Mouse (Mus musculus) layer of hippocampus, adult 8-10 months (tissue): ENCODE data around the gene Barhl1. TPM values are rescaled to one million over a fixed set of nuclear protein-coding genes. Genes with fewer than 3 reads are reported as not detected.

Experiments
- DNase-seq, 2 experiments: peaks; one replicate each; pipeline ENCODE4 v3.0.0; 2022; ENCODE audit warnings: low spot score in 2 of 2
- total RNA-seq, 4 experiments: library from RNA; stranded (reverse); gene quantifications; 2 replicates each; pipeline ENCODE4 v1.2.4; 2022

The Barhl1 gene
- total RNA-seq, 4 experiments from 2014 or later = not detected

DNA sequence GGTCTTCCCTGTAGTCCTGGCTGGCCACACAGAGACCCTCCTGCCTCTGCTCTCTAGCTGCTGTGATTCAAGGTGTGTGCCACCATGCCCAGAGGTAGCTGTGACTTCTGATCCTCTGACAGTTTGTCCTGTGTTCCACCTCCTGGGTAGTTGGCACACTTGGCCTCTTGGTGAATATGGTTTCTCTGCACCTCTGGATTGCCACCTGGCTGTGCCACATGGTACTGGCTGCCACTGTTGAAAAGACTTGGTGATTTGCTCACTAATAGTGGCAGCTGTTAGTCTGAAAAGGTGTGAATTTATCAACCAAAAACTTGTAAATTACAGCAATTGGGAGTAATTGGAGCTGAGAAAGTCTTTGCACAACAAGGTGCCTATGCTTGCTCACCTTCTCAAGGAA lies 52.6 kb downstream of the Barhl1 start:
- no peak for DNase-seq

DNA sequence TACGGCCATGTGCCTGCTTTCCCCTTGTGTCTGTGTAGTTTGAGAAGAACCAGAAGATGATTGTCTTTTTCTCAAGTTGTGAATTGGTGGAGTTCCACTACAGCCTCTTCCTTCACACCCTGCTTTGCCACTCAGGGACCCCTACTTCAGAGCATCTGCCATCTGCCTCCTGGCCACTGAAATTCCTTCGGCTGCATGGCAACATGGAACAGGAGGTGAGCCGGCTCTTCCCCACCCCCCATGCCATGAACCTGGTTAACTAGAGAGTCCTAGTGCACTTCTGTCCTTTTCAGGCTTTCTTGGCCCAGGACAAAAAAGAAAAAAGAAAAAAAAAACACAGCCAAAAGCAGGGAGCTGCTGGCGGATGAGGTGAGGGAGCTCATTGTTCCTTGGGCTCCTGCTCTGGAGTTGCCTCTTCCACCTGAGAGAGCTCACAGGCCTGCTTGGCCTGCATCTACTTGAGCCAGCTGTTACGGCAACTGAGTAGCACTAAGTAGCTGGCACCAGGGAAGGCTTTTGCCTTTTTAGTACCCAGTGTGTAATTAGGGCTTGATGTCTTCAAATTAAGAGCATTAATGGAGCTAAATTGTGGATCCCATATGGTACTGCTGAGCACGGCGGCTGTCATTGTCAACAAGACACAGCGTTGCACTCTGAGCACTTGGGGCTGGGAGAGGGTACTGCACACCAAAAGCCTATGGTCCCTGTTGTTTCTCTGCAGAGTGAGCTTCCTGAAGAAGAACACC lies 55.6 kb downstream of the Barhl1 start:
- DNase-seq = no peak

DNA sequence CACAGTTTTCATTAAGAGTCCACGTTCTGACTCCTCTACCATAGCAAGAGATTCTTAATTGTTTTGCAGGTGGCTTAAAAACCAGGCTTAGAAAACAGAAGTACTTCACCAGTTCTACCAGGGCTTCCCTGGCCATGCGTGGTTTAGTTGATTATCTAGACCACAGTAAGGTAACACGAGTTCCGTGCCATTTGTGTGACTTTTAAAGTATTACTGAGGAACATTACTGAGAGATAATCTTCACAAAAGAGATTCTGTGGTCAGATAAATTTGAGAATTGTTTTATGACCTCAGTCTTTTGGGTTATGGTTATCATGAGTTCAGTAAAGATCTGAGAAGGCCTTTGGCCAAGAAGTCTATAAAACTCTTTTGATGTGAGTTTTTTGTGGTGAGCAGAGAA lies 57.2 kb downstream of the Barhl1 start:
- DNase-seq = no peak

Other genes with a start within 250 kb of the Barhl1 start
- gene Spaca9, start 216.9 kb downstream of the Barhl1 start, total RNA-seq = 1 to 10 TPM in 2 of 4 experiments, not detected in 2; 1.0 to 1.6 TPM
- 1 to 10 TPM in 3 of 4 experiments, under 1 TPM in 1; 0.82 to 2.4 (median 1.8) TPM for gene Ak8, start 216.5 kb downstream of the Barhl1 start, total RNA-seq
- gene Gtf3c4, start 76.3 kb downstream of the Barhl1 start, total RNA-seq = 10 to 100 TPM; 31.6 to 35.1 (median 32.8) TPM
- 10 to 100 TPM in 2 of 4 experiments, 1 to 10 TPM in 2; 6.0 to 13.3 (median 11.1) TPM for gene Ddx31, start 76.3 kb downstream of the Barhl1 start, total RNA-seq
- gene Cfap77, start 138.4 kb upstream of the Barhl1 start, total RNA-seq = 1 to 10 TPM in 2 of 4 experiments, under 1 TPM in 2; 0.34 to 1.3 (median 0.78) TPM
- 10 to 100 TPM; 10.8 to 13.9 (median 11.9) TPM for gene Ttf1, start 143.6 kb upstream of the Barhl1 start, total RNA-seq
- gene Setx, start 207.5 kb upstream of the Barhl1 start, total RNA-seq = 10 to 100 TPM; 41.0 to 44.6 (median 42.9) TPM